Mouse (Mus musculus) hindbrain, embryonic 11.5 days (tissue): ENCODE measurements around the gene Ccdc62. TPM values are rescaled to one million over a fixed set of nuclear protein-coding genes. Genes with fewer than 3 reads are reported as not detected.

Source experiments
- ATAC-seq: fragments of 200-750 bp; cut with Nextera tagmentation; 2 replicates; pipeline ENCODE4 v1.8.0; 2017; ENCODE audit warnings: mild to moderate bottlenecking, moderate TSS enrichment, moderate library complexity; ENCODE audit not compliant: low FRiP score
- DNase-seq: peaks from one replicate; pipeline ENCODE4 v3.0.0-alpha.2; 2015; ENCODE audit warnings: low spot score
- H3K27ac ChIP-seq: fragments of 300-500 bp; sonication (generic); 2 replicates; pipeline ENCODE4 v1.5.1; 2014; ENCODE audit warnings: mild to moderate bottlenecking, low read depth, low read length
- H3K27me3 ChIP-seq: fragments of 300-500 bp; sonication (generic); 2 replicates; pipeline ENCODE4 v1.6.1; 2014; ENCODE audit warnings: mild to moderate bottlenecking, low read length, moderate library complexity, mixed read lengths; ENCODE audit not compliant: control insufficient read depth, insufficient read depth
- H3K36me3 ChIP-seq: fragments of 300-500 bp; sonication (generic); 2 replicates; pipeline ENCODE4 v1.6.1; 2014; ENCODE audit warnings: mild to moderate bottlenecking, low read length, moderate library complexity, mixed read lengths; ENCODE audit not compliant: control insufficient read depth, insufficient read depth
- H3K4me1 ChIP-seq: fragments of 300-500 bp; sonication (generic); replicated peaks from 2 replicates; pipeline ENCODE4 v1.6.1; 2014; ENCODE audit warnings: low read length, mixed read lengths; ENCODE audit not compliant: control insufficient read depth, insufficient read depth
- H3K4me2 ChIP-seq: fragments of 300-500 bp; sonication (generic); replicated peaks from 2 replicates; pipeline ENCODE4 v1.6.1; 2014; ENCODE audit warnings: mild to moderate bottlenecking, low read depth, low read length
- H3K4me3 ChIP-seq: fragments of 300-500 bp; sonication (generic); 2 replicates; pipeline ENCODE4 v1.5.1; 2014; ENCODE audit warnings: low read depth, low read length
- H3K9ac ChIP-seq: fragments of 300-500 bp; sonication (generic); 2 replicates; pipeline ENCODE4 v1.6.1; 2014; ENCODE audit warnings: low read depth, low read length
- H3K9me3 ChIP-seq: fragments of 300-500 bp; sonication (generic); 2 replicates; pipeline ENCODE4 v1.6.1; 2016; ENCODE audit warnings: low read length; ENCODE audit not compliant: control insufficient read depth
- WGBS: fragments of 180-500 bp; shearing (Covaris S2); extraction: QIAGEN DNeasy Blood & Tissue Kit; methylation state at CpG from one replicate; pipeline ENCODE4 v1.1.7; 2014; 5-methylcytosine and 5-hydroxymethylcytosine counted together
- polyA plus RNA-seq: library from polyadenylated mRNA; unstranded; fragments of >200 nt; fragmentation: Nextera tagmentation; extraction: Ambion mirVana; gene quantifications from 2 replicates; pipeline ENCODE4 v1.2.1, GENCODE M21; 2014

Ccdc62 gene
- polyA plus RNA-seq, 1 experiment from 2014 or later: 4.3 TPM

DNA sequence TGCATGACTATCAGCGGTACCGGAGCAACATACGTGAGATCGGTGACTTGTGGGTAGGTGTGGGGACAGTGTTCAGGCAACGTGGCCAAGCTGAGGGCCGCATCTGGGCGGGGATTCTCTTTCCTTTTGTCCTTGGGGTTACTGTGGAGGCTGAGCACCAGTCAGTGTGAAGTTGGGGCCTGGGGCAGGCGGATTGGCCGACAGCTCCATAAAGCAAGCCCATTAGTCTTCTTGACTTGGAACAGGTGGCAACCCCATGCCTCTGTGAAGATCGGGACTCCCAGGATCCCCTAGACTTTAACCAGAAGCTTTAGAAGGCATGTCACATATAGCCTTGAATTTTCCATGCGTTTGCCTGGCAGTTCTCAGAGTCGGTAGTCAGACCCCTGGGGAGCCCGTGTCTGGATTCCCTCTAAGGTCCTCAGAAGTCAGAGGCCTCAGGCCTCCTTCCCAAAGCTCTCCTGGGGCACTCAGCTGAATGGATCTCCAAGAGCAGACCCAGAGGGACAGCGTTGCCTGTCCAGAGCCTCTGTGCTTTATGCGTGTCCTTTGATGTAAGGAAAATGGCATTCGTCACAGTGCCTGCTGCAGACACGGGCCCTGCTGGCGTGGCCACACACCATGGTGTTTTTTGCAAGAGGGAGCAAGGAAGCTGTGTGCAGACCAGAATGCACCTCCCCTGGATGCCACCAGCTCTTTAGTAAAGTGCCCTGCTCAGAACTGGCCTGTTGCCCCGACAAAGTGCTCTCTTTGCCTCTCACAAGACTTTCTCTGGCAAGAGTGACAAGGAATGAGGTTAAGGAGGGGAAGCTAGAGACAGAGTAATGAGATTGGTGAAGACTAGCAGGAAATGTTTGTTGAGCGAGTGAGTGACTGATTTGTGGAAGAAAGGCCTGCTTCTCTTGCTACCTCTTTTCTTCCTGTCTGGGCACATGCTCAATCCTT is 59.7 kb downstream of the Ccdc62 start:
- Histone ChIP-seq H3K9me3 (no peaks in the 10 kb centered on the region), H3K4me3 (no peak overlapping the region), H3K9ac (no peak overlapping the region), H3K36me3 (no peaks in the 10 kb centered on the region), H3K4me1 (peaks cover 8% of the 10 kb centered on the region; the same call in 1 of the 2 replicates), H3K4me2 (no peak overlapping the region), H3K27me3 (peaks cover 14% of the 10 kb centered on the region; the same call in 1 of the 2 replicates), H3K27ac (no peak overlapping the region)
- ATAC-seq: peak; percentile 72
- DNase-seq: peak; percentile 59
- WGBS: 48% methylated on average over 20 of the region's 20 CpGs

DNA sequence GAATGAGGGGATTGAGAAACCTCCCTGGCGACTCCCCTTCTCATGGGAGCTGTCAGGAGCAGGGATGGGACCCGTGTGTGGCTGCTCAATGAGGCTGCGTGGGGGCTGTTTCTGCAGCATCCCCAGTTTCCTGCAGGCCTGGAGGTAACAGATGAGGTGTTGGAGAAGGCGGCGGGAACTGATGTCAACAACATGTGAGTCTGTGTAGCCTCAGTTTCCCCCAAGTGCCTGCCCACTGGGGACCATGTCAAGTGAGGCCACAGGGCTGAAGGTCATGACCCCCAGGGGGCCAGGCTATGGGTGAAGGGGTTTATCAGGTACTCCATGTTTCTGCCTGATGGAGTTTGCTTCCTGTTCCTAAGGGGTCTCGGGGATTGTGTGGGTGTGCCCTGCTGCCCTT is 60.8 kb downstream of the Ccdc62 start:
- Histone ChIP-seq H3K36me3 (no peaks in the 10 kb centered on the region), H3K27ac (no peak overlapping the region), H3K4me3 (no peak overlapping the region), H3K9me3 (no peaks in the 10 kb centered on the region), H3K4me2 (no peak overlapping the region), H3K9ac (no peak overlapping the region), H3K4me1 (peaks cover 8% of the 10 kb centered on the region; the same call in 1 of the 2 replicates), H3K27me3 (peaks cover 12% of the 10 kb centered on the region; the same call in 1 of the 2 replicates)
- ATAC-seq (no peak), DNase-seq (no peak)
- WGBS: 81% methylated on average over 6 of the region's 6 CpGs

- H3K4me1 ChIP-seq: peaks cover 8% of the 10 kb centered on the region; the same call in 1 of the 2 replicates
- DNase-seq: no peak
- H3K36me3 ChIP-seq: no peaks in the 10 kb centered on the region
- H3K9ac ChIP-seq: no peak overlapping the region
- WGBS: 86% methylated on average over 10 of the region's 10 CpGs
- peaks cover 10% of the 10 kb centered on the region; the same call in 1 of the 2 replicates for H3K27me3 ChIP-seq
- no peaks in the 10 kb centered on the region for H3K9me3 ChIP-seq
- H3K4me2 ChIP-seq: no peak overlapping the region
- ATAC-seq: no peak
- H3K27ac ChIP-seq: no peak overlapping the region
- H3K4me3 ChIP-seq: no peak overlapping the region
Observed at GRCm38 (mm10) chr5:123992193-123992637, 61.7 kb downstream of the Ccdc62 start.

- Histone ChIP-seq H3K9me3 (no peaks in the 10 kb centered on the region), H3K36me3 (no peaks in the 10 kb centered on the region), H3K27ac (no peak overlapping the region), H3K9ac (no peak overlapping the region), H3K4me2 (no peak overlapping the region), H3K4me3 (no peak overlapping the region), H3K4me1 (peaks cover 8% of the 10 kb centered on the region; the same call in 1 of the 2 replicates), H3K27me3 (peaks cover 9% of the 10 kb centered on the region; the same call in 1 of the 2 replicates)
- WGBS: 32% methylated on average over 5 of the region's 5 CpGs
- ATAC-seq (no peak), DNase-seq (peak; percentile 90)
Observed at GRCm38 (mm10) chr5:123992794-123993193, 62.3 kb downstream of the Ccdc62 start.

- H3K27ac ChIP-seq: no peak overlapping the region
- ATAC-seq (no peak), DNase-seq (no peak)
- no peak overlapping the region for H3K4me3 ChIP-seq
- peaks cover 8% of the 10 kb centered on the region; the same call in 1 of the 2 replicates for H3K4me1 ChIP-seq
- H3K4me2 ChIP-seq: no peak overlapping the region
- H3K9me3 ChIP-seq: no peaks in the 10 kb centered on the region
- H3K27me3 ChIP-seq: peaks cover 6% of the 10 kb centered on the region; the same call in 1 of the 2 replicates
- 74% methylated on average over 7 of the region's 7 CpGs for WGBS
- no peaks in the 10 kb centered on the region for H3K36me3 ChIP-seq
- H3K9ac ChIP-seq: no peak overlapping the region
Observed at GRCm38 (mm10) chr5:123993263-123994036, 63.0 kb downstream of the Ccdc62 start.

DNA sequence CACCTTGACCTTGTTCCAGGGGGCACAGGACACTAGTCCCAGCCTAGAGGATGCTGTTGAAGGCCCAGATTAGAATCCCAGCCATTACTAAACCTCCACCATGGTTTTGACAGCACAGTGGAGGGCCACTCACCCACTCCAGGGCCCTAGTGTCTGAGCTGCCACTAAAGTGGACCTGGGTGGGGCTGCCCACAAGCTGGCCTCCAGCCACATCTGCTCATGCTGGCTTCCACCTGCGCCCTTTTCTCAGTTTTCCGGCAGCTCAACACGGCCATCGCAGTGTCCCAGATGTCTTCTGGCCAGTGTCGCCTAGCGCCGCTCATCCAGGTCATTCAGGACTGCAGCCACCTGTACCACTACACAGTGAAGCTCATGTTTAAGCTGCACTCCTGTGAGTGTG is 64.0 kb downstream of the Ccdc62 start:
- Histone ChIP-seq H3K36me3 (no peaks in the 10 kb centered on the region), H3K27ac (no peak overlapping the region), H3K27me3 (peaks cover 6% of the 10 kb centered on the region; the same call in 1 of the 2 replicates), H3K4me3 (no peak overlapping the region), H3K9ac (no peak overlapping the region), H3K4me2 (no peak overlapping the region), H3K9me3 (no peaks in the 10 kb centered on the region), H3K4me1 (peaks cover 6% of the 10 kb centered on the region; the same call in 1 of the 2 replicates)
- ATAC-seq (no peak), DNase-seq (no peak)
- 96% methylated on average over 7 of the region's 7 CpGs for WGBS

DNA sequence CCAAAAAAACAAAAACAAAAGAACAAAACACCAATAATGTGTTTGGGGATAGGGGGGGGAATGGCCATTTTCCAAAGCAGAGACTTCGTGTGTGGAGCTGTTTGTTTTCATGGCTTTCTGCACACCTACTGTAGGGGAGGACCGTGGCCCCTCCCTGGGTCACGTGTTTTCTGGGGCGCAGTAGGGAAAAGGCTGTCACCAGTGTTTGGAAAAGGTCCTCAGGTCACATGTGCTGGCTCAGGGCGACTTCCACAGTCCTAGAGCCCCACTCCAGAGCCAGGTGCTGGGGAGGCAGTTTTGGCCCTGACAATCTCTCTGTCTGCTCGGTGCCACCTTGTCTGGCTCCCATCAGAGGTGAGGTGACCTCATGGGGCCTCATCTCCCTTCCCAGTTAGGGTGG is 64.9 kb downstream of the Ccdc62 start:
- H3K27ac ChIP-seq: no peak overlapping the region
- peaks cover 6% of the 10 kb centered on the region; the same call in 1 of the 2 replicates for H3K27me3 ChIP-seq
- WGBS: 77% methylated on average over 6 of the region's 6 CpGs
- 0 out of 2 replicates have a peak, but pooled peaks cover 4% of the 10 kb centered on the region for H3K4me1 ChIP-seq
- H3K36me3 ChIP-seq: no peaks in the 10 kb centered on the region
- H3K9ac ChIP-seq: no peak overlapping the region
- DNase-seq: no peak
- no peak overlapping the region for H3K4me3 ChIP-seq
- H3K9me3 ChIP-seq: no peaks in the 10 kb centered on the region
- no peak for ATAC-seq
- no peak overlapping the region for H3K4me2 ChIP-seq

DNA sequence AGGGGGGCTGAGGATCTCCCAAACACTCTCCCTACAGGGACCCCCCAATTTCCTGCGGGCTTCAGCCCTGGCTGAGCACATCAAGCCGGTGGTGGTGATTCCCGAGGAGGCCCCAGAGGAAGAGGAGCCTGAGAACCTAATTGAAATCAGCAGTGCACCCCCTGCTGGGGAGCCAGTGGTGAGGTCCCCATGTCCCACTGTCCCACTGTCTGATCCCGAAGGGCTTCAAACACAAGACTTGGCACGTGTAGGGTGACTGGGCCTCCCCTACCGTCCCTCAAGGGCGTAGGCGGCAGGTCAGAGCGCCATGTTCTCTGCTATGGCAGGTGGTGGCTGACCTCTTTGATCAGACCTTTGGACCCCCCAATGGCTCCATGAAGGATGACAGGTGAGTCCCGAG is 65.7 kb downstream of the Ccdc62 start:
- no peak overlapping the region for H3K4me3 ChIP-seq
- no peaks in the 10 kb centered on the region for H3K9me3 ChIP-seq
- DNase-seq (no peak), ATAC-seq (no peak)
- peaks cover 6% of the 10 kb centered on the region; the same call in 1 of the 2 replicates for H3K27me3 ChIP-seq
- no peak overlapping the region for H3K9ac ChIP-seq
- no peak overlapping the region for H3K27ac ChIP-seq
- no peak overlapping the region for H3K4me2 ChIP-seq
- WGBS: 88% methylated on average over 10 of the region's 10 CpGs
- no peaks in the 10 kb centered on the region for H3K4me1 ChIP-seq
- H3K36me3 ChIP-seq: no peaks in the 10 kb centered on the region
